Mouse (Mus musculus) thymus, adult 2 months (tissue): ENCODE data around the gene Gm20388. TPM values are rescaled to one million over a fixed set of nuclear protein-coding genes. Genes with fewer than 3 reads are reported as not detected.
"Not testable (repeated sequence)": the region's sequence is repeated elsewhere in the genome, so short reads cannot be mapped to it uniquely, and the experiment has no call there.

Experiments used
- DNase-seq: peaks from one replicate; pipeline ENCODE4 v3.0.0; 2021
- H3K27ac ChIP-seq: fragments of 200-500 bp; 2 replicates; pipeline ENCODE4 v1.5.1; 2012; ENCODE audit warnings: low read length, control low read depth; ENCODE audit not compliant: control insufficient read depth, insufficient read depth
- H3K27me3 ChIP-seq: fragments of 200-500 bp; 2 replicates; pipeline ENCODE4 v1.6.1; 2012; ENCODE audit warnings: mild to moderate bottlenecking, low read length, moderate library complexity, mixed read lengths; ENCODE audit not compliant: control insufficient read depth, insufficient read depth
- H3K36me3 ChIP-seq: fragments of 200-500 bp; 2 replicates; pipeline ENCODE4 v1.6.1; 2012; ENCODE audit warnings: mild to moderate bottlenecking, low read length, moderate library complexity; ENCODE audit not compliant: control insufficient read depth, insufficient read depth
- H3K4me1 ChIP-seq: fragments of 200-500 bp; replicated peaks from 2 replicates; pipeline ENCODE4 v1.6.1; 2012; ENCODE audit warnings: low read length; ENCODE audit not compliant: control insufficient read depth, insufficient read depth
- H3K4me3 ChIP-seq: fragments of 200-500 bp; 2 replicates; pipeline ENCODE4 v1.5.1; 2012; ENCODE audit warnings: mild to moderate bottlenecking, low read length, control low read depth, moderate library complexity; ENCODE audit not compliant: control insufficient read depth, insufficient read depth
- CTCF ChIP-seq: fragments of 200-500 bp; IDR thresholded peaks from 2 replicates; pipeline ENCODE4 v1.5.1; 2012; ENCODE audit warnings: mild to moderate bottlenecking, control low read depth, low read length, moderate library complexity, borderline replicate concordance; ENCODE audit not compliant: control insufficient read depth, poor library complexity, insufficient read depth; ENCODE audit errors: extremely low read depth
- POLR2A ChIP-seq: fragments of 200-500 bp; IDR thresholded peaks from 2 replicates; pipeline ENCODE4 v1.6.1; 2012; ENCODE audit warnings: mild to moderate bottlenecking, low read length, control low read depth, moderate library complexity; ENCODE audit not compliant: control insufficient read depth, poor library complexity, insufficient read depth; ENCODE audit errors: extremely low read depth
- WGBS: fragments of 180-500 bp; shearing (Covaris S2); methylation state at CpG from one replicate; pipeline ENCODE4 v1.1.7; 2018; 5-methylcytosine and 5-hydroxymethylcytosine counted together
- polyA plus RNA-seq: library from polyadenylated mRNA; depleted of rRNA; stranded (reverse); fragments of >200 nt; gene quantifications from 2 replicates; pipeline ENCODE4 v1.2.3, GENCODE M21; 2012

Gene Gm20388
- polyA plus RNA-seq, 1 experiment: 103 TPM

DNA sequence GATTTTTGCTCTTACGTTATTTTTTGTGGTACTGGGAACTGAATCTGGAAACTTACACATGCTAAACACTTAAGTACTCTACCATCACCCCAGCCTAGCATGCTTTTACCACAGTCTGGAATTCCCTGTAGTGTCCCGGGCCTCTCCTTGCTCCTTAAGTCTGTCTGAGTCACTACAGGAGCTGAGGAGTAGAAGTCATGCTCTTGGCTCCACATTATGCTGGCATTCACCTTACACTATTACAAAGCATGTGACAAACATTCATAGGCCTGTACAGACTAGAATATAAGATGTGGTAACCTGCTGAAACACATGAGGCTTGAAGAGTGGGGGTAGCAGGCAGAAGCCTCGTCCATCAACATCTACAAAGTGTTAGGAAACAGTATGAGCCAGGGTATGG, 3112.1 kb downstream of the Gm20388 start:
- no peaks in the 10 kb centered on the region for H3K27me3 ChIP-seq
- DNase-seq: no peak
- no peak overlapping the region for H3K4me3 ChIP-seq
- no peak overlapping the region for H3K27ac ChIP-seq
- H3K36me3 ChIP-seq: no peaks in the 10 kb centered on the region
- 82% methylated on average over 3 of the region's 3 CpGs for WGBS
- peaks cover 30% of the 10 kb centered on the region for H3K4me1 ChIP-seq
- TF ChIP-seq POLR2A: no peak
- no peak for TF ChIP-seq CTCF

DNA sequence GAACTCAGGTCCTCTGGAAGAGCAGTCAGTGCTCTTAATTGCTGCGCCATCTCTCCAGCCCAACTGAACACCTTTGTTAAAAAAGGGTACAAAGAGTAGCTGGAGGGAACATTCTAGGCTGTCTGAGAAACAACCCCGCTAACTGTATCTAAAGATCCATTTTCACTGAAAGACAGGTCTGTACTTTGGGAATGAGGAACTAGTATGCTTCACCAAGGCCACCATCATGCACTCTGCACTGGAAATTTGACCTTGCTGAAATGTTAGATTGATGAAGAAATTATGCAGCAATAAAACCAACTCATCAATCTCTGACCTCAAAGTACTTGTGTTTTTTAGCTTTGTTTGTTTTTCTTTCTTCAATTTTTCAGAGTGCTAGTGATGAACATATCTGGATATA, 3113.6 kb downstream of the Gm20388 start:
- H3K27me3 ChIP-seq: no peaks in the 10 kb centered on the region
- H3K4me3 ChIP-seq: no peak overlapping the region
- H3K36me3 ChIP-seq: no peaks in the 10 kb centered on the region
- 97% methylated on average over 2 of the region's 2 CpGs for WGBS
- H3K27ac ChIP-seq: no peak overlapping the region
- DNase-seq: no peak
- H3K4me1 ChIP-seq: peaks cover 27% of the 10 kb centered on the region
- TF ChIP-seq POLR2A (no peak), CTCF (no peak)

DNA sequence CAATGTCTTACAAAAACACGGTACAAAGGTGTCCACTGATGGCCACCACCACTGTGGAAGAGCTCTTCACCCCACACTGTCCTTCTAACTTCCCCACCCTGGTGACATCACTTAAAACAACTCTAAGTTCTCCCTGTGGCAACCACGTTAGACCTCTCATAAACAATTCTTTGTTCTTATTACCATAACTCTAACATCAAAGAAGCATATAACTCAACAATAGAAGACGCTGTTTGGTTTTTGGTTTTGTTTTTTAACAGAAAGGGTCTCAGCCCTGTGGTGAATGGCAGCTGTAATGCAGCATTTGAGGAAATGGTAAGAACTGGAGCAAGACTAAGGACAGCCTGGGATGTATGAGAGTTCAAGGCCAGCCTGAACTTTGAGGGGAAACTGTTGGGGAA, 3115.3 kb downstream of the Gm20388 start:
- H3K27ac ChIP-seq: peak overlapping the region; percentile 37; the same call in 1 of the 2 replicates
- no peak overlapping the region for H3K4me3 ChIP-seq
- DNase-seq: no peak
- peaks cover 29% of the 10 kb centered on the region for H3K4me1 ChIP-seq
- TF ChIP-seq CTCF (no peak), POLR2A (no peak)
- WGBS: 31% methylated on average over 3 of the region's 3 CpGs
- no peaks in the 10 kb centered on the region for H3K27me3 ChIP-seq
- H3K36me3 ChIP-seq: no peaks in the 10 kb centered on the region

DNA sequence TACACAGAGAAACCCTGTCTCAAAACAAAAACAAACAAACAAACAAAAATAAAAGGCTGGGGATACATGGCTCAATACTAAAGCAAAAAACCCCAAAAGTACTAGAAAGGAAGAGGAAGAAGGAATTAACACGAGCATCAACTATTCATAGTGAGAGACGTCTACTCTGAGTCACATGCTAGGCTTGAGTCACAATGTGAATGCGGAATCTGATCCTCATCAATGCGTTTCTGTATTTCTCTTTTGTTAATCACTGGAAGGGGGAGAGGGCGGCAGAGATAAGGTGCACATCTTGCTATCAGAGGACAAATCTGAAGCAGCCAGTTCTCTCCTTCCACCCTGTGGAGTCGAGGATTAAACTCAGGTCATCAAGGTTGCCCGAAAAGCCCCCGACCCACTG, 3117.1 kb downstream of the Gm20388 start:
- Histone ChIP-seq H3K27ac (no peak overlapping the region), H3K4me1 (peaks cover 34% of the 10 kb centered on the region)

DNA sequence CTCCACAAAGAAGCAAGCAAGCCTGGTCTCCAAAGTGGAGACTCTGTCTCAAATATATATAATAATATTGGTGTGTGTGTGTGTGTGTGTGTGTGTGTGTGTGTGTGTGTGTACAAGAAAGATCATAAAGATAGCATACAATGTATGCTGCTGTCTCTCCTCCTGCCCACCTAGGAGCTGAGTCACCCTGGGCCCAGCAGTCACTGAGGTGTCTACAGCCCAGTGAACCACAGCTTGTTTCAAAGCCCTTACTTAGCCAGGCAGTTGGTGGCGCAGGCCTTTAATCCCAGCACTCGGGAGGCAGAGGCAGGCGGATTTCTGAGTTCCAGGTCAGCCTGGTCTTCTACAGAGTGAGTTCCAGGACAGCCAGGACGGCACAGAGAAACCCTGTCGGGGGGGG, 3119.4 kb downstream of the Gm20388 start:
- WGBS: 60% methylated on average over 5 of the region's 5 CpGs
- H3K4me1 ChIP-seq: peaks cover 36% of the 10 kb centered on the region

More for the DNA sequence above, 3117.1 kb downstream of the Gm20388 start:
- TF ChIP-seq CTCF: no peak
- TF ChIP-seq POLR2A: no peak
- no peak overlapping the region for H3K4me3 ChIP-seq
- 86% methylated on average over 8 of the region's 8 CpGs for WGBS
- DNase-seq: no peak
- H3K36me3 ChIP-seq: no peaks in the 10 kb centered on the region
- no peaks in the 10 kb centered on the region for H3K27me3 ChIP-seq

DNA sequence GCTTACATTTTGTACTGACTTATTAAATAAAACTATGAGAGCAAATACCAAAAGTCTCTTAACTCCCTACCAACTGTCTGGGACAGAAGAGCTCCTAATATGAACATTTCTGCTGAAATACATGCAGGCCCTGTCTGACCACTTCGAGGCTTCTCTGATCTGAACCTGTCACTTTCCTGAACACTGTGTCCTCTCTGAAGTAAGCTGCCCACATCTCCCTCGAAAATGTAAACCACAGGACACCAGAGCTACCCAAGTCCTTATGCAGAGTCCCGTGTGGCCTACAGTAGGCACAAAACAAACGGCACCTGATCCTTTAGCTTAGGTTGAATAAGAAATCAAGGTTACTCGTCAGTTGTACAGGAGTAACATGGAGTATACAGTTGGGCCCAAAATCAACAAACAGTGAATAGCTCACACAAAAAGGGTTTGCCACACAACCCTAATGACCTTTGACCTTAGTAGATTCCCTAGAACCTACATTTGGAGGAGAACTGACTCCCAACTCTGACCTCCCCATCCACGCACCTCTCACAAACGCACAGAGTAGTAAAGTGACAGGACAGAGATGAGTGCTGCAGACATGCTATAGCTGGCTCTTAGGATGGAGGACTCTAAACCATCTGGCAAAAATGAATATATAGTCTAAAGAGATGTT, 3120.8 kb downstream of the Gm20388 start:
- Histone ChIP-seq H3K27me3 (no peaks in the 10 kb centered on the region), H3K4me1 (peaks cover 32% of the 10 kb centered on the region), H3K36me3 (no peaks in the 10 kb centered on the region), H3K4me3 (no peak overlapping the region), H3K27ac (no peak overlapping the region; the same call in 1 of the 2 replicates)
- no peak for TF ChIP-seq POLR2A
- TF ChIP-seq CTCF: no peak
- no peak for DNase-seq
- 42% methylated on average over 7 of the region's 7 CpGs for WGBS

More for the DNA sequence above, 3119.4 kb downstream of the Gm20388 start:
- H3K36me3 ChIP-seq, H3K4me3 ChIP-seq, H3K27me3 ChIP-seq, DNase-seq, H3K27ac ChIP-seq: not testable (repeated sequence)

DNA sequence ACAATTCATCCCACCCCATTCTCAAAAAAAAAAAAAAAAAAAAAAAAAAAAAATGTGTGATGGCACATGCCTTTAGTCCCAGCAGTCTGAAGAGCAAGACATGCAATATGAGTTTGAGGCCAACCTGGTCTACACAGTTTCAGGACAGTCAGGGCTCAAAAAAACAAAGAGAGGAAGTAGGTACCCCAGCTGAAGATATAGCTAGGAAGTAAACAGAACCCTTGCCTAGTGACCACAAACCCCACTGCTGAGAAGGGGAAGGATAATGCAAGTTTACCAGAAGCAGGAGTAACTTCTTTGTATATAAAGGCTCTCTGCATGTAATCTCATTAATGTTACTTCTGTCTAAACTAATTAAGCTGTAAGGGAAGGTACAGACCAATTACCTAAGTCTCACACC, 3122.1 kb downstream of the Gm20388 start:
- TF ChIP-seq POLR2A: no peak
- TF ChIP-seq CTCF: no peak
- Histone ChIP-seq H3K4me1 (peaks cover 41% of the 10 kb centered on the region), H3K4me3 (no peak overlapping the region), H3K27ac (peak overlapping the region; percentile 73), H3K36me3 (no peaks in the 10 kb centered on the region), H3K27me3 (no peaks in the 10 kb centered on the region)
- DNase-seq: peak; percentile 42
